16 mouse cellular contexts compared by ENCODE assay signal in genomic region chr2:93088006-93088405, GRCm38 (mm10).
"Had no signal": no experiment of that assay in that cellular context is flagged by ENCODE, and none has a peak within 500 bp of the region (broad histone marks: within the 10 kb centered on the region; RNA-seq: fewer than 3 reads in every experiment).

No protein-coding gene starts in this region.

- H3K9me3 ChIP-seq: midbrain, embryonic 10.5 days; midbrain, embryonic 12.5 days; neural tube, embryonic 13.5 days; neural tube, embryonic 15.5 days had no signal

- H3K36me3 ChIP-seq: midbrain, embryonic 10.5 days; midbrain, embryonic 12.5 days; neural tube, embryonic 13.5 days; neural tube, embryonic 15.5 days had no signal

- H3K9ac ChIP-seq: lung, embryonic 14.5 days; midbrain, embryonic 12.5 days; neural tube, embryonic 13.5 days; neural tube, embryonic 15.5 days had no signal

- H3K4me3 ChIP-seq: midbrain, embryonic 10.5 days; midbrain, embryonic 12.5 days; myocyte; neural tube, embryonic 13.5 days; neural tube, embryonic 15.5 days had no signal

- H3K27me3 ChIP-seq: midbrain, embryonic 12.5 days; neural tube, embryonic 13.5 days; neural tube, embryonic 15.5 days had no signal

- H3K4me2 ChIP-seq: lung, embryonic 14.5 days; midbrain, embryonic 12.5 days; neural tube, embryonic 13.5 days; neural tube, embryonic 15.5 days had no signal

- ATAC-seq: midbrain, embryonic 16.5 days had no signal

- H3K27ac ChIP-seq: midbrain, embryonic 10.5 days; midbrain, embryonic 12.5 days; neural tube, embryonic 13.5 days; neural tube, embryonic 15.5 days had no signal

- DNase-seq: lung, adult 18-20 months; lung, embryonic 14.5 days; lung, postnatal 10 days; lung, postnatal 4 days; midbrain, embryonic 14.5 days; right cerebral cortex, postnatal 14 days; spleen, adult 18-20 months; thymus, adult 18-20 months; thymus, postnatal 14 days; thymus, postnatal 36 days had no signal
